ENCODE assay signal across 9 mouse cellular contexts in genomic region chr4:129928949-129929348, GRCm38 (mm10). TPM values are rescaled to one million over a fixed set of nuclear protein-coding genes. Genes with fewer than 3 reads are reported as not detected.
DNase-seq lines count a peak whose midpoint lies in the region; ATAC-seq and TF ChIP-seq lines count a peak whose summit lies in the region.
"Had no signal": no experiment of that assay in that cellular context is flagged by ENCODE, and none has a peak within 500 bp of the region (broad histone marks: within the 10 kb centered on the region; RNA-seq: fewer than 3 reads in every experiment).

TSS of gene Spocd1 (plus strand) at chr4:129929249.

- no peak within 1 kb of the TSS for H3K4me3 ChIP-seq in kidney, postnatal 0 days (replicated peaks; ENCODE audit: low read depth, low read length)
- H3K4me3 ChIP-seq in embryonic facial prominence, embryonic 13.5 days, result 0 out of 2 replicates have a peak within 1 kb of the TSS, but pooled peaks have one; percentile 14
- peak within 1 kb of the TSS; percentile 22; the same call in 1 of the 2 replicates for H3K4me3 ChIP-seq in intestine, embryonic 16.5 days (ENCODE audit: low read length)
- H3K4me3 ChIP-seq in neural tube, embryonic 12.5 days, result no peak within 1 kb of the TSS

- no peaks in the 10 kb centered on the region for H3K36me3 ChIP-seq in kidney, postnatal 0 days (ENCODE audit: insufficient read depth, low read length)
- H3K36me3 ChIP-seq in embryonic facial prominence, embryonic 13.5 days, result no peaks in the 10 kb centered on the region
- H3K36me3 ChIP-seq in intestine, embryonic 16.5 days (ENCODE audit: control insufficient read depth, insufficient read depth, low read length), result no peaks in the 10 kb centered on the region
- H3K36me3 ChIP-seq in neural tube, embryonic 12.5 days, result no peaks in the 10 kb centered on the region

- no peak for ATAC-seq in kidney, postnatal 0 days (replicated peaks; ENCODE audit: low FRiP score, low read depth)
- ATAC-seq in embryonic facial prominence, embryonic 13.5 days (ENCODE audit: insufficient number of reproducible peaks, insufficient read depth, low FRiP score, low TSS enrichment, low read depth), result no peak
- no peak for ATAC-seq in intestine, embryonic 16.5 days
- no peak for ATAC-seq in neural tube, embryonic 12.5 days (ENCODE audit: low FRiP score, low read depth)

- no peak within 1 kb of the TSS for H3K27ac ChIP-seq in kidney, postnatal 0 days
- H3K27ac ChIP-seq in embryonic facial prominence, embryonic 13.5 days, result no peak within 1 kb of the TSS
- H3K27ac ChIP-seq in intestine, embryonic 16.5 days (ENCODE audit: low read length), result no peak within 1 kb of the TSS
- no peak within 1 kb of the TSS for H3K27ac ChIP-seq in neural tube, embryonic 12.5 days

- TF ChIP-seq CTCF in kidney, postnatal 0 days (IDR thresholded peaks at IDR 0.05; ENCODE audit: low read depth), result no peak

- peak within 1 kb of the TSS; percentile 45 for H3K4me2 ChIP-seq in kidney, postnatal 0 days (ENCODE audit: low read length)
- H3K4me2 ChIP-seq in embryonic facial prominence, embryonic 13.5 days, result peak within 1 kb of the TSS; percentile 51
- H3K4me2 ChIP-seq in intestine, embryonic 16.5 days (ENCODE audit: low read depth, low read length), result peak within 1 kb of the TSS; percentile 48
- H3K4me2 ChIP-seq in neural tube, embryonic 12.5 days (replicated peaks), result peak within 1 kb of the TSS; percentile 49

- H3K27me3 ChIP-seq in kidney, postnatal 0 days (ENCODE audit: insufficient read depth, low read length), result no peaks in the 10 kb centered on the region
- H3K27me3 ChIP-seq in embryonic facial prominence, embryonic 13.5 days, result no peaks in the 10 kb centered on the region; the same call in 1 of the 2 replicates
- H3K27me3 ChIP-seq in intestine, embryonic 16.5 days (replicated peaks; ENCODE audit: control insufficient read depth, insufficient read depth, low read length), result no peaks in the 10 kb centered on the region
- H3K27me3 ChIP-seq in neural tube, embryonic 12.5 days (replicated peaks), result no peaks in the 10 kb centered on the region

- DNase-seq in kidney, postnatal 0 days (ENCODE audit: low spot score), result no peak
- DNase-seq in kidney, postnatal 10 days, result no peak
- DNase-seq in left cerebral cortex, adult 11 months (ENCODE audit: low spot score), result no peak
- DNase-seq in ovary, postnatal 14 days (ENCODE audit: low spot score), result no peak
- DNase-seq in kidney, adult 18-20 months, result no peak

- no peak within 1 kb of the TSS for H3K9ac ChIP-seq in kidney, postnatal 0 days (ENCODE audit: low read depth, low read length)
- peak within 1 kb of the TSS; percentile 44; the same call in 1 of the 2 replicates for H3K9ac ChIP-seq in embryonic facial prominence, embryonic 13.5 days
- H3K9ac ChIP-seq in intestine, embryonic 16.5 days (ENCODE audit: low read depth, low read length), result 0 out of 2 replicates have a peak within 1 kb of the TSS, but pooled peaks have one; percentile 27
- H3K9ac ChIP-seq in neural tube, embryonic 12.5 days, result no peak within 1 kb of the TSS

- H3K4me1 ChIP-seq in kidney, postnatal 0 days (replicated peaks; ENCODE audit: insufficient read depth, low read length), result no peaks in the 10 kb centered on the region
- H3K4me1 ChIP-seq in embryonic facial prominence, embryonic 13.5 days, result peaks cover 9% of the 10 kb centered on the region
- H3K4me1 ChIP-seq in intestine, embryonic 16.5 days (ENCODE audit: control insufficient read depth, insufficient read depth, low read length), result no peaks in the 10 kb centered on the region
- 0 out of 2 replicates have a peak, but pooled peaks cover under 1% of the 10 kb centered on the region for H3K4me1 ChIP-seq in neural tube, embryonic 12.5 days

- no peaks in the 10 kb centered on the region for H3K9me3 ChIP-seq in kidney, postnatal 0 days (replicated peaks; ENCODE audit: low read length)
- H3K9me3 ChIP-seq in embryonic facial prominence, embryonic 13.5 days, result no peaks in the 10 kb centered on the region
- H3K9me3 ChIP-seq in intestine, embryonic 16.5 days (ENCODE audit: control insufficient read depth, low read length), result no peaks in the 10 kb centered on the region
- H3K9me3 ChIP-seq in neural tube, embryonic 12.5 days, result no peaks in the 10 kb centered on the region

- WGBS in kidney, postnatal 0 days, result 41% methylated on average over 4 of the region's 4 CpGs
- 49% methylated on average over 4 of the region's 4 CpGs for WGBS in embryonic facial prominence, embryonic 13.5 days
- WGBS in intestine, embryonic 16.5 days, result 52% methylated on average over 4 of the region's 4 CpGs
- 44% methylated on average over 4 of the region's 4 CpGs for WGBS in neural tube, embryonic 12.5 days

RNA-seq across cellular contexts. Expression of gene Spocd1, which starts in this region (rescaled TPM):
- polyA plus RNA-seq in kidney, postnatal 0 days (2015; fragmentation: Nextera tagmentation; extraction: Ambion mirVana), result not detected in 2 replicates
- polyA plus RNA-seq in embryonic facial prominence, embryonic 13.5 days (2015; fragmentation: Nextera tagmentation; extraction: Ambion mirVana), result 0.06 and 0.08 TPM in 2 replicates
- 0.04 TPM in 1 of 2 replicates, not detected in the other for polyA plus RNA-seq in intestine, embryonic 16.5 days (2015; fragmentation: Nextera tagmentation; extraction: Ambion mirVana)
- not detected in 2 replicates for polyA plus RNA-seq in neural tube, embryonic 12.5 days (2016; fragmentation: Nextera tagmentation; extraction: Ambion mirVana)
- polyA plus RNA-seq: gonadal fat pad, adult 2 months had no signal

Comparison
In these comparisons a context has a peak if more than half of its experiments do, and no peak if none do; other contexts are left out.
1. H3K4me3 ChIP-seq: peak in embryonic facial prominence, embryonic 13.5 days (single experiment) and intestine, embryonic 16.5 days (single experiment); none in kidney, postnatal 0 days (single experiment) and neural tube, embryonic 12.5 days (single experiment).
2. H3K9ac ChIP-seq: peak in embryonic facial prominence, embryonic 13.5 days (single experiment) and intestine, embryonic 16.5 days (single experiment); none in kidney, postnatal 0 days (single experiment) and neural tube, embryonic 12.5 days (single experiment).
3. Peak in every context shown above with its lines, with median percentiles within 50 percentile points of each other: H3K4me2 ChIP-seq.